Comparison of ENCODE assay signal across 10 mouse cellular contexts in genomic region chr16:17929211-17929610, GRCm38 (mm10). TPM values are rescaled to one million over a fixed set of nuclear protein-coding genes. Genes with fewer than 3 reads are reported as not detected.
DNase-seq lines count a peak whose midpoint lies in the region; ATAC-seq and TF ChIP-seq lines count a peak whose summit lies in the region.
"Had no signal": no experiment of that assay in that cellular context is flagged by ENCODE, and none has a peak within 500 bp of the region (broad histone marks: within the 10 kb centered on the region; RNA-seq: fewer than 3 reads in every experiment).

No protein-coding gene starts in this region.

- no peak for TF ChIP-seq CTCF in forebrain, postnatal 0 days (IDR thresholded peaks at IDR 0.05; ENCODE audit: low read depth)

- DNase-seq in forebrain, postnatal 0 days = no peak
- no peak for DNase-seq in adrenal gland, postnatal 14 days
- DNase-seq in embryo, embryonic 11 days = no peak
- no peak for DNase-seq in adrenal gland, postnatal 36 days

- peak overlapping the region; percentile 88 for H3K27ac ChIP-seq in forebrain, postnatal 0 days (ENCODE audit: low read depth, low read length)
- peak overlapping the region; percentile 92 for H3K27ac ChIP-seq in liver, embryonic 15.5 days (replicated peaks)

- WGBS in forebrain, postnatal 0 days = 5% methylated on average over 2 of the region's 2 CpGs
- WGBS in liver, embryonic 15.5 days (ENCODE audit: insufficient replicate concordance) = 22% methylated on average over 2 of the region's 2 CpGs

- no peaks in the 10 kb centered on the region for H3K27me3 ChIP-seq in megakaryocyte, embryonic 14.5 days (replicated peaks)
- H3K27me3 ChIP-seq in forebrain, postnatal 0 days (ENCODE audit: insufficient read depth, low read length) = no peaks in the 10 kb centered on the region
- no peaks in the 10 kb centered on the region for H3K27me3 ChIP-seq in liver, embryonic 15.5 days

- peaks cover 80% of the 10 kb centered on the region for H3K4me1 ChIP-seq in megakaryocyte, embryonic 14.5 days
- peaks cover 7% of the 10 kb centered on the region; the same call in 1 of the 2 replicates for H3K4me1 ChIP-seq in forebrain, postnatal 0 days (ENCODE audit: insufficient read depth)
- H3K4me1 ChIP-seq in liver, embryonic 15.5 days (replicated peaks) = peaks cover 57% of the 10 kb centered on the region

- H3K4me2 ChIP-seq in forebrain, postnatal 0 days (ENCODE audit: low read depth) = peak overlapping the region; percentile 95
- H3K4me2 ChIP-seq in liver, embryonic 15.5 days = peak overlapping the region; percentile 100; the same call in 1 of the 2 replicates

- H3K4me3 ChIP-seq in megakaryocyte, embryonic 14.5 days (replicated peaks) = peak overlapping the region; percentile 14
- H3K4me3 ChIP-seq in forebrain, postnatal 0 days (ENCODE audit: low read depth, low read length) = no peak overlapping the region
- no peak overlapping the region for H3K4me3 ChIP-seq in liver, embryonic 15.5 days (replicated peaks)

- no peak for ATAC-seq in megakaryocyte, adult 5-6 weeks (ENCODE audit: poor library complexity, severe bottlenecking)
- no peak for ATAC-seq in forebrain, postnatal 0 days
- no peak for ATAC-seq in liver, embryonic 15.5 days (ENCODE audit: insufficient read depth)

- peaks cover 30% of the 10 kb centered on the region for H3K36me3 ChIP-seq in megakaryocyte, embryonic 14.5 days (replicated peaks; ENCODE audit: low read length)
- H3K36me3 ChIP-seq in forebrain, postnatal 0 days (ENCODE audit: insufficient read depth) = peaks cover 18% of the 10 kb centered on the region
- peaks cover 15% of the 10 kb centered on the region for H3K36me3 ChIP-seq in liver, embryonic 15.5 days (replicated peaks)

- no peaks in the 10 kb centered on the region for H3K9me3 ChIP-seq in megakaryocyte, embryonic 14.5 days
- no peaks in the 10 kb centered on the region for H3K9me3 ChIP-seq in forebrain, postnatal 0 days (ENCODE audit: low read length)
- no peaks in the 10 kb centered on the region for H3K9me3 ChIP-seq in liver, embryonic 15.5 days (replicated peaks)

- H3K9ac ChIP-seq in forebrain, postnatal 0 days = no peak overlapping the region
- H3K9ac ChIP-seq in liver, embryonic 15.5 days = no peak overlapping the region

RNA-seq across cellular contexts. Expression of gene Slc25a1, which starts 1.2 kb away (rescaled TPM):
- polyA plus RNA-seq in megakaryocyte, embryonic 14.5 days (2012; ENCODE audit: insufficient read depth, low replicate concordance) = 396 and 555 TPM in 2 replicates
- 7.6 and 11.2 TPM in 2 replicates for total RNA-seq in megakaryocyte, adult 5-6 weeks (2015)
- total RNA-seq in megakaryocyte, adult 5-6 weeks (2017) = 16.1 and 24.1 TPM in 2 replicates
- total RNA-seq in forebrain, postnatal 0 days (2014; rRNA removed) = 150 and 158 TPM in 2 replicates
- polyA plus RNA-seq in forebrain, postnatal 0 days (2015; fragmentation: Nextera tagmentation; extraction: Ambion mirVana) = 143 and 146 TPM in 2 replicates
- 63.1 and 69.7 TPM in 2 replicates for polyA plus RNA-seq in liver, embryonic 15.5 days (2015; fragmentation: Nextera tagmentation; extraction: Ambion mirVana)
- 107 and 109 TPM in 2 replicates for total RNA-seq in adrenal gland, postnatal 14 days (2021)
- total RNA-seq in adrenal gland, postnatal 36 days (2021) = 100 to 1,000 TPM; 365 to 608 TPM

RNA-seq across cellular contexts. Expression of gene Gsc2, which starts 14.4 kb away (rescaled TPM):
- polyA plus RNA-seq in megakaryocyte, embryonic 14.5 days (2012; ENCODE audit: insufficient read depth, low replicate concordance) = not detected in 2 replicates
- not detected in 2 replicates for total RNA-seq in megakaryocyte, adult 5-6 weeks (2015)
- not detected in 2 replicates for total RNA-seq in megakaryocyte, adult 5-6 weeks (2017)
- not detected in 2 replicates for total RNA-seq in forebrain, postnatal 0 days (2014; rRNA removed)
- polyA plus RNA-seq in forebrain, postnatal 0 days (2015; fragmentation: Nextera tagmentation; extraction: Ambion mirVana) = not detected in 2 replicates
- not detected in 2 replicates for polyA plus RNA-seq in liver, embryonic 15.5 days (2015; fragmentation: Nextera tagmentation; extraction: Ambion mirVana)
- total RNA-seq in adrenal gland, postnatal 14 days (2021) = not detected in 2 replicates
- not detected for total RNA-seq in adrenal gland, postnatal 36 days (2021)
- polyA plus RNA-seq: cortical plate, adult 2 months; heart, embryonic 16.5 days; macrophage had no signal

RNA-seq across cellular contexts. Expression of gene Ess2, which starts 18.1 kb away (rescaled TPM):
- polyA plus RNA-seq in megakaryocyte, embryonic 14.5 days (2012; ENCODE audit: insufficient read depth, low replicate concordance) = 21.8 and 24.0 TPM in 2 replicates
- 8.9 and 10.3 TPM in 2 replicates for total RNA-seq in megakaryocyte, adult 5-6 weeks (2015)
- total RNA-seq in megakaryocyte, adult 5-6 weeks (2017) = 14.5 and 17.7 TPM in 2 replicates
- total RNA-seq in forebrain, postnatal 0 days (2014; rRNA removed) = 50.4 and 50.5 TPM in 2 replicates
- 41.5 and 46.2 TPM in 2 replicates for polyA plus RNA-seq in forebrain, postnatal 0 days (2015; fragmentation: Nextera tagmentation; extraction: Ambion mirVana)
- 9.9 and 10.0 TPM in 2 replicates for polyA plus RNA-seq in liver, embryonic 15.5 days (2015; fragmentation: Nextera tagmentation; extraction: Ambion mirVana)
- 16.0 and 20.2 TPM in 2 replicates for total RNA-seq in adrenal gland, postnatal 14 days (2021)
- 10 to 100 TPM; 13.9 to 16.7 TPM for total RNA-seq in adrenal gland, postnatal 36 days (2021)

RNA-seq across cellular contexts. Expression of gene Tssk2, which starts 30.8 kb away (rescaled TPM):
- polyA plus RNA-seq in megakaryocyte, embryonic 14.5 days (2012; ENCODE audit: insufficient read depth, low replicate concordance) = not detected in 2 replicates
- not detected in 2 replicates for total RNA-seq in megakaryocyte, adult 5-6 weeks (2015)
- not detected in 2 replicates for total RNA-seq in megakaryocyte, adult 5-6 weeks (2017)
- total RNA-seq in forebrain, postnatal 0 days (2014; rRNA removed) = not detected in 2 replicates
- not detected in 2 replicates for polyA plus RNA-seq in forebrain, postnatal 0 days (2015; fragmentation: Nextera tagmentation; extraction: Ambion mirVana)
- not detected in 2 replicates for polyA plus RNA-seq in liver, embryonic 15.5 days (2015; fragmentation: Nextera tagmentation; extraction: Ambion mirVana)
- not detected in 2 replicates for total RNA-seq in adrenal gland, postnatal 14 days (2021)
- not detected for total RNA-seq in adrenal gland, postnatal 36 days (2021)
- polyA plus RNA-seq: cortical plate, adult 2 months; heart, embryonic 16.5 days; macrophage had no signal

RNA-seq across cellular contexts. Expression of gene Dgcr2, which starts 30.8 kb away (rescaled TPM):
- polyA plus RNA-seq in megakaryocyte, embryonic 14.5 days (2012; ENCODE audit: insufficient read depth, low replicate concordance) = 6.8 and 8.4 TPM in 2 replicates
- 16.1 and 20.5 TPM in 2 replicates for total RNA-seq in megakaryocyte, adult 5-6 weeks (2015)
- 32.9 and 35.6 TPM in 2 replicates for total RNA-seq in megakaryocyte, adult 5-6 weeks (2017)
- 97.7 and 139 TPM in 2 replicates for total RNA-seq in forebrain, postnatal 0 days (2014; rRNA removed)
- 73.7 and 90.7 TPM in 2 replicates for polyA plus RNA-seq in forebrain, postnatal 0 days (2015; fragmentation: Nextera tagmentation; extraction: Ambion mirVana)
- polyA plus RNA-seq in liver, embryonic 15.5 days (2015; fragmentation: Nextera tagmentation; extraction: Ambion mirVana) = 18.3 and 22.0 TPM in 2 replicates
- 57.6 and 63.6 TPM in 2 replicates for total RNA-seq in adrenal gland, postnatal 14 days (2021)
- total RNA-seq in adrenal gland, postnatal 36 days (2021) = 10 to 100 TPM; 61.7 to 67.5 TPM
